Mouse (Mus musculus) heart, postnatal 36 days (tissue): ENCODE measurements at regions not wholly inside any gene's neighbourhood (a gene's known extent, or its start where the extent isn't known, plus 50 kb on each side); places are given as distances from the start of the nearest gene placed in this dataset.

Source experiments
- DNase-seq, 2 experiments: peaks; one replicate each; pipeline ENCODE4 v3.0.0; 2021 to 2022
- intact Hi-C: fragments of 180-260 bp; cut with DNase I; formaldehyde crosslinking; loops from one replicate; pipeline ENCODE4 v1.15.1; 2025

GRCm38 (mm10) chr3:34761783-34762182, 111.6 kb downstream of the Sox2 start:
- intact Hi-C loops, result no loop called here
- DNase-seq, result no peak

GRCm38 (mm10) chr3:34764559-34764958, 114.4 kb downstream of the Sox2 start:
- no peak for DNase-seq
- intact Hi-C loops, result no loop called here

- DNase-seq, result no peak
- intact Hi-C loops, result no loop called here
These were observed 114.9 kb downstream of the Sox2 start for GRCm38 (mm10) chr3:34765151-34765550.

GRCm38 (mm10) chr3:34769818-34770217, 119.6 kb downstream of the Sox2 start:
- DNase-seq, result no peak
- intact Hi-C loops, result no loop called here

- intact Hi-C loops, result no loop called here
- DNase-seq, result no peak
These were observed 120.1 kb downstream of the Sox2 start for GRCm38 (mm10) chr3:34770271-34770670.

GRCm38 (mm10) chr3:34772035-34772434, 121.8 kb downstream of the Sox2 start:
- intact Hi-C loops, result no loop called here
- DNase-seq, result no peak

- DNase-seq, result no peak
- intact Hi-C loops, result no loop called here
These were observed 123.6 kb downstream of the Sox2 start for GRCm38 (mm10) chr3:34773678-34774425.

- DNase-seq, result no peak
These were observed 131.6 kb downstream of the Sox2 start for GRCm38 (mm10) chr3:34781770-34782169.

GRCm38 (mm10) chr3:34783398-34783797, 133.2 kb downstream of the Sox2 start:
- intact Hi-C loops, result no loop called here
- DNase-seq, result no peak

More at GRCm38 (mm10) chr3:34781770-34782169, 131.6 kb downstream of the Sox2 start:
- intact Hi-C loops, result no loop called here

GRCm38 (mm10) chr3:34787211-34787610, 137.0 kb downstream of the Sox2 start:
- no peak for DNase-seq
- intact Hi-C loops, result no loop called here

- DNase-seq, result peak in 1 of 2 experiments; percentile 1
- intact Hi-C loops, result no loop called here
These were observed 145.1 kb downstream of the Sox2 start for GRCm38 (mm10) chr3:34795103-34795983.

- DNase-seq, result no peak
- intact Hi-C loops, result no loop called here
These were observed 145.7 kb downstream of the Sox2 start for GRCm38 (mm10) chr3:34795984-34796266.

- DNase-seq, result no peak
- intact Hi-C loops, result no loop called here
These were observed 158.6 kb downstream of the Sox2 start for GRCm38 (mm10) chr3:34808833-34809232.

- intact Hi-C loops, result no loop called here
- DNase-seq, result no peak
These were observed 161.5 kb downstream of the Sox2 start for GRCm38 (mm10) chr3:34811753-34812152.

GRCm38 (mm10) chr3:34813046-34813625, 162.9 kb downstream of the Sox2 start:
- intact Hi-C loops, result no loop called here
- no peak for DNase-seq

- no peak for DNase-seq
- intact Hi-C loops, result no loop called here
These were observed 174.8 kb downstream of the Sox2 start for GRCm38 (mm10) chr3:34825036-34825435.

GRCm38 (mm10) chr3:34826396-34826795, 176.2 kb downstream of the Sox2 start:
- intact Hi-C loops, result no loop called here
- DNase-seq, result no peak

GRCm38 (mm10) chr3:34828453-34829206, 178.4 kb downstream of the Sox2 start:
- no peak for DNase-seq
- intact Hi-C loops, result no loop called here

GRCm38 (mm10) chr3:34836741-34837267, 186.6 kb downstream of the Sox2 start:
- intact Hi-C loops, result no loop called here
- no peak for DNase-seq

- DNase-seq, result no peak
- intact Hi-C loops, result no loop called here
These were observed 187.6 kb downstream of the Sox2 start for GRCm38 (mm10) chr3:34837644-34838332.
